Mouse (Mus musculus) brain, embryonic 14.5 days (tissue): ENCODE measurements at regions not wholly inside any gene's neighbourhood (a gene's known extent, or its start where the extent isn't known, plus 50 kb on each side); places are given as distances from the start of the nearest gene placed in this dataset.

Experiments
- CTCF ChIP-seq: fragments of 200-500 bp; IDR thresholded peaks from 2 replicates; pipeline ENCODE4 v1.5.1; 2012; ENCODE audit warnings: inconsistent platforms, mild to moderate bottlenecking, moderate library complexity, borderline replicate concordance; ENCODE audit not compliant: insufficient read depth, insufficient read length; ENCODE audit errors: extremely low read depth
- POLR2A ChIP-seq: fragments of 200-500 bp; IDR thresholded peaks from 2 replicates; pipeline ENCODE4 v1.6.1; 2012; ENCODE audit warnings: mild to moderate bottlenecking, inconsistent platforms, borderline replicate concordance; ENCODE audit not compliant: poor library complexity, insufficient read depth, insufficient read length, severe bottlenecking; ENCODE audit errors: extremely low read depth

- TF ChIP-seq POLR2A: no peak
- TF ChIP-seq CTCF: no peak
These were observed 209.1 kb upstream of the Nr2f2 start for GRCm38 (mm10) chr7:70575614-70576013.
